Mouse (Mus musculus) kidney, adult 9 months (tissue): ENCODE measurements around the gene Tas2r130.
"Not testable (repeated sequence)": the region's sequence is repeated elsewhere in the genome, so short reads cannot be mapped to it uniquely, and the experiment has no call there.

ENCODE experiments used
- DNase-seq: peaks from one replicate; pipeline ENCODE4 v3.0.0; 2022

Gene Tas2r130

GRCm38 (mm10) chr6:131630812-131631211, at the start of gene Tas2r130:
Gene Tas2r130, minus strand, starts transcription at chr6:131630912.
- no peak for DNase-seq

GRCm38 (mm10) chr6:131678786-131679185, 48.1 kb upstream of the Tas2r130 start, which contains the start of gene Tas2r106:
Gene Tas2r106, minus strand, starts transcription at chr6:131678886.
- DNase-seq: no peak

GRCm38 (mm10) chr6:131660049-131660448, 29.3 kb upstream of the Tas2r130 start, which contains the start of gene Tas2r107:
Gene Tas2r107, minus strand, starts transcription at chr6:131660149.
- DNase-seq: no peak

- DNase-seq: not testable (repeated sequence)
Measured at GRCm38 (mm10) chr6:131609956-131610355, 20.8 kb downstream of the Tas2r130 start.

- DNase-seq: no peak
Measured at GRCm38 (mm10) chr6:131604821-131605220, 25.9 kb downstream of the Tas2r130 start.
